Mouse (Mus musculus) MEL (cell line): ENCODE measurements around the gene Tbc1d30. TPM values are rescaled to one million over a fixed set of nuclear protein-coding genes. Genes with fewer than 3 reads are reported as not detected.

Experiments
- DNase-seq: peaks from one replicate; pipeline ENCODE4 v3.0.0; 2011; ENCODE audit warnings: low read depth, low spot score
- H3K27ac ChIP-seq: 2 replicates; pipeline ENCODE4 v1.5.1; 2012; ENCODE audit warnings: low read depth, mild to moderate bottlenecking, control low read depth, low read length, moderate library complexity; ENCODE audit not compliant: control insufficient read depth
- H3K27me3 ChIP-seq, 2 experiments: fragments of 150-350 bp in 1 of 2; sonication (generic) in 1 of 2; 2 replicates each; pipeline ENCODE4 v1.6.1; 2012; ENCODE audit warnings: low read length in 2 of 2, mild to moderate bottlenecking in 2 of 2, improper control_type of control experiment in 1 of 2, moderate library complexity in 1 of 2; ENCODE audit not compliant: insufficient read depth in 2 of 2, control insufficient read depth in 1 of 2
- H3K36me3 ChIP-seq, 2 experiments: 2 replicates each; pipeline ENCODE4 v1.6.1; 2012 to 2014; ENCODE audit warnings: low read length in 2 of 2, improper control_type of control experiment in 1 of 2, inconsistent platforms in 1 of 2, mild to moderate bottlenecking in 1 of 2; ENCODE audit not compliant: insufficient read depth in 2 of 2, control insufficient read depth in 1 of 2
- H3K4me1 ChIP-seq, 2 experiments: fragments of 150-350 bp in 1 of 2; sonication (generic) in 1 of 2; 2 replicates each; pipeline ENCODE4 v1.6.1; 2012; ENCODE audit warnings: low read length in 2 of 2, improper control_type of control experiment in 1 of 2, mild to moderate bottlenecking in 1 of 2; ENCODE audit not compliant: insufficient read depth in 2 of 2, control insufficient read depth in 1 of 2
- H3K4me3 ChIP-seq, 2 experiments: fragments of 150-350 bp in 1 of 2; sonication (generic) in 1 of 2; 2 replicates each; pipeline ENCODE4 v1.5.1; 2012; ENCODE audit warnings: low read depth in 2 of 2, low read length in 2 of 2, mild to moderate bottlenecking in 2 of 2, moderate library complexity in 2 of 2, control low read depth in 1 of 2, improper control_type of control experiment in 1 of 2; ENCODE audit not compliant: control insufficient read depth in 1 of 2, insufficient read depth in 1 of 2
- H3K79me2 ChIP-seq: 2 replicates; pipeline ENCODE4 v1.6.1; 2012; ENCODE audit warnings: mild to moderate bottlenecking, low read length, moderate library complexity; ENCODE audit not compliant: control insufficient read depth, poor library complexity, insufficient read depth
- H3K9ac ChIP-seq: 2 replicates; pipeline ENCODE4 v1.6.1; 2012; ENCODE audit warnings: low read depth, mild to moderate bottlenecking, control low read depth, low read length, moderate library complexity; ENCODE audit not compliant: control insufficient read depth, poor library complexity, severe bottlenecking
- H3K9me3 ChIP-seq: fragments of 150-350 bp; sonication (generic); replicated peaks from 2 replicates; pipeline ENCODE4 v1.6.1; 2012; ENCODE audit warnings: mild to moderate bottlenecking, low read length, improper control_type of control experiment, moderate library complexity; ENCODE audit not compliant: insufficient read depth
- CHD2 ChIP-seq: IDR thresholded peaks from 2 replicates; pipeline ENCODE4 v1.6.1; 2011; ENCODE audit warnings: low read length, improper control_type of control experiment
- CTCF ChIP-seq, 3 experiments: IDR thresholded peaks in 2 of 3; conservative IDR thresholded peaks in 1 of 3; 2 replicates each; pipeline ENCODE4 v1.5.1; 2011 to 2012; ENCODE audit warnings: low read length in 3 of 3, low read depth in 2 of 3, mild to moderate bottlenecking in 2 of 3, improper control_type of control experiment in 1 of 3, inconsistent platforms in 1 of 3, mixed read lengths in 1 of 3, moderate library complexity in 1 of 3; ENCODE audit not compliant: control insufficient read depth in 1 of 3, insufficient read depth in 1 of 3, poor library complexity in 1 of 3, severe bottlenecking in 1 of 3
- ELF1 ChIP-seq: IDR thresholded peaks from 2 replicates; pipeline ENCODE4 v1.6.1; 2014; ENCODE audit warnings: low read depth, mild to moderate bottlenecking, inconsistent platforms, low read length, improper control_type of control experiment, moderate library complexity
- ETS1 ChIP-seq: IDR thresholded peaks from 2 replicates; pipeline ENCODE4 v1.6.1; 2012; ENCODE audit warnings: low read depth, mild to moderate bottlenecking, inconsistent platforms, low read length, improper control_type of control experiment, moderate library complexity
- GABPA ChIP-seq: IDR thresholded peaks from 2 replicates; pipeline ENCODE4 v1.6.1; 2012; ENCODE audit warnings: low read depth, mild to moderate bottlenecking, inconsistent platforms, low read length, improper control_type of control experiment, moderate library complexity
- GATA1 ChIP-seq: IDR thresholded peaks from 2 replicates; pipeline ENCODE4 v1.6.1; 2011; ENCODE audit warnings: low read depth, low read length, improper control_type of control experiment
- HCFC1 ChIP-seq: IDR thresholded peaks from 2 replicates; pipeline ENCODE4 v1.6.1; 2012; ENCODE audit warnings: low read depth, mild to moderate bottlenecking, inconsistent platforms, low read length, improper control_type of control experiment, moderate library complexity
- MAFK ChIP-seq: IDR thresholded peaks from 2 replicates; pipeline ENCODE4 v1.6.1; 2011; ENCODE audit warnings: low read depth, mild to moderate bottlenecking, low read length, improper control_type of control experiment, borderline replicate concordance
- MAX ChIP-seq: IDR thresholded peaks from 2 replicates; pipeline ENCODE4 v1.6.1; 2011; ENCODE audit warnings: low read length, improper control_type of control experiment
- MAZ ChIP-seq: IDR thresholded peaks from 2 replicates; pipeline ENCODE4 v1.6.1; 2012; ENCODE audit warnings: low read depth, mild to moderate bottlenecking, inconsistent platforms, low read length, improper control_type of control experiment
- MEF2A ChIP-seq: IDR thresholded peaks from 2 replicates; pipeline ENCODE4 v1.6.1; 2014; ENCODE audit warnings: low read depth, mild to moderate bottlenecking, inconsistent platforms, low read length, improper control_type of control experiment; ENCODE audit not compliant: poor library complexity, insufficient replicate concordance, severe bottlenecking; ENCODE audit errors: extremely low read depth
- MYC ChIP-seq: IDR thresholded peaks from 2 replicates; pipeline ENCODE4 v1.6.1; 2011; ENCODE audit warnings: low read depth, mild to moderate bottlenecking, low read length, improper control_type of control experiment, moderate library complexity
- NELFE ChIP-seq: IDR thresholded peaks from 2 replicates; pipeline ENCODE4 v1.6.1; 2011; ENCODE audit warnings: low read depth, low read length, improper control_type of control experiment
- POLR2AphosphoS2 ChIP-seq: IDR thresholded peaks from 2 replicates; pipeline ENCODE4 v1.6.1; 2011; ENCODE audit warnings: low read length, improper control_type of control experiment
- POLR2AphosphoS5 ChIP-seq: IDR thresholded peaks from 2 replicates; pipeline ENCODE4 v1.6.1; 2012; ENCODE audit warnings: low read depth, borderline replicate concordance, mild to moderate bottlenecking, inconsistent platforms, low read length, moderate library complexity, mixed read lengths
- RAD21 ChIP-seq: IDR thresholded peaks from 2 replicates; pipeline ENCODE4 v1.6.1; 2011; ENCODE audit warnings: mild to moderate bottlenecking, low read depth, low read length, improper control_type of control experiment
- SIN3A ChIP-seq: IDR thresholded peaks from 2 replicates; pipeline ENCODE4 v1.6.1; 2012; ENCODE audit warnings: low read length, improper control_type of control experiment, inconsistent platforms
- TAL1 ChIP-seq: IDR thresholded peaks from 2 replicates; pipeline ENCODE4 v1.6.1; 2012; ENCODE audit warnings: mild to moderate bottlenecking, inconsistent platforms, low read length, moderate library complexity, mixed read lengths
- TBP ChIP-seq: IDR thresholded peaks from 2 replicates; pipeline ENCODE4 v1.8.0; 2011; ENCODE audit warnings: low read depth, low read length, improper control_type of control experiment
- TCF12 ChIP-seq: IDR thresholded peaks from 2 replicates; pipeline ENCODE4 v1.6.1; 2014; ENCODE audit warnings: low read depth, mild to moderate bottlenecking, inconsistent platforms, low read length, improper control_type of control experiment, moderate library complexity
- UBTF ChIP-seq: IDR thresholded peaks from 2 replicates; pipeline ENCODE4 v1.6.1; 2012; ENCODE audit warnings: low read depth, mild to moderate bottlenecking, inconsistent platforms, low read length, improper control_type of control experiment, moderate library complexity, borderline replicate concordance; ENCODE audit not compliant: insufficient read depth
- USF1 ChIP-seq: IDR thresholded peaks from 2 replicates; pipeline ENCODE4 v1.6.1; 2014; ENCODE audit warnings: low read depth, mild to moderate bottlenecking, inconsistent platforms, low read length, improper control_type of control experiment, moderate library complexity
- USF2 ChIP-seq, 2 experiments: IDR thresholded peaks; 2 replicates each; pipeline ENCODE4 v1.6.1; 2011 to 2012; ENCODE audit warnings: improper control_type of control experiment in 2 of 2, low read length in 2 of 2, borderline replicate concordance in 1 of 2, inconsistent platforms in 1 of 2, low read depth in 1 of 2, mild to moderate bottlenecking in 1 of 2; ENCODE audit not compliant: insufficient read depth in 1 of 2
- ZC3H11A ChIP-seq: IDR thresholded peaks from 2 replicates; pipeline ENCODE4 v1.6.1; 2012; ENCODE audit warnings: low read depth, mild to moderate bottlenecking, inconsistent platforms, low read length, improper control_type of control experiment
- ZKSCAN1 ChIP-seq: IDR thresholded peaks from 2 replicates; pipeline ENCODE4 v1.6.1; 2012; ENCODE audit warnings: low read depth, mild to moderate bottlenecking, inconsistent platforms, low read length, improper control_type of control experiment, moderate library complexity
- ZMIZ1 ChIP-seq: IDR thresholded peaks from 2 replicates; pipeline ENCODE4 v1.6.1; 2012; ENCODE audit warnings: low read depth, mild to moderate bottlenecking, inconsistent platforms, low read length, improper control_type of control experiment, moderate library complexity
- ZNF384 ChIP-seq: IDR thresholded peaks from 2 replicates; pipeline ENCODE4 v1.6.1; 2012; ENCODE audit warnings: low read depth, mild to moderate bottlenecking, inconsistent platforms, low read length, improper control_type of control experiment
- polyA plus RNA-seq, 2 experiments: library from polyadenylated mRNA; stranded (reverse) in 1 of 2; unstranded in 1 of 2; fragments of >175 nt in 1 of 2; fragments of >200 nt in 1 of 2; gene quantifications; 2 replicates each; pipeline versions ENCODE4 v1.2.1 to v1.2.4; 2012; ENCODE audit warnings: low replicate concordance in 2 of 2, low read depth in 1 of 2; ENCODE audit not compliant: insufficient read length in 2 of 2, insufficient read depth in 1 of 2, missing spikeins in 1 of 2
- total RNA-seq: library from RNA; depleted of rRNA; stranded (reverse); fragments of 300-350 nt; gene quantifications from 2 replicates; pipeline ENCODE4 v1.2.3, GENCODE M21; 2012

The Tbc1d30 gene
- total and polyA plus RNA-seq, 3 experiments: 0.35 to 2.1 TPM; not detected in 1

DNA sequence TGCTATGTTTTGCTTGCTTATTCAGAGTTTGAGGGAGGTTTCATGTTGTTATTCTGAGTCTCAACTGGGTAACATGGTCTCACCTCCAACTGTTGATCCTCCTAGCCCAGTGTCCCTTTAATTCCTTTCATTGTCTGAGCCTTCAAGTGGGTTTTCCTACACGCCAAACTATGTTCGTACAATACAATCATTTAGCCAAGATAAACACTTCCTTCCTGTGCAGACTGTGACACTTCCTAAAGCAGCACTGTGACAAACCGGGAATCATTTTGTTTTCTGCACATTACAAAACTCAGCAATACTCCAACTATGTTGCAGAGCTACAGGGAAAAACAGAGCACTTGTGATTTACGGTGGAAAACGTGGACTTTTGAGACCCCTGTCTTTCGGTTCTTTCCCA lies 7.2 kb downstream of the Tbc1d30 start:
- Histone ChIP-seq H3K4me1 (no peaks in the 10 kb centered on the region), H3K9ac (no peak overlapping the region), H3K27ac (no peak overlapping the region), H3K9me3 (no peaks in the 10 kb centered on the region), H3K79me2 (no peaks in the 10 kb centered on the region), H3K36me3 (no peaks in the 10 kb centered on the region), H3K27me3 (no peaks in the 10 kb centered on the region; a peak in 1 of 4 replicates), H3K4me3 (no peak overlapping the region)
- TF ChIP-seq TCF12 (no peak), MAFK (no peak), ZMIZ1 (no peak), CTCF (IDR thresholded peaks at IDR 0.05 in 2 of 3, conservative IDR thresholded peaks at IDR 0.05 in 1 of 3; ENCODE audit: control insufficient read depth in 1 of 3, insufficient read depth in 1 of 3, low read depth in 2 of 3, low read length in 3 of 3, poor library complexity in 1 of 3, severe bottlenecking in 1 of 3) (no peak), RAD21 (no peak), TAL1 (no peak), GATA1 (no peak), NELFE (no peak), SIN3A (no peak), GABPA (no peak), HCFC1 (no peak), USF2 (IDR thresholded peaks at IDR 0.05; ENCODE audit: borderline replicate concordance in 1 of 2, insufficient read depth in 1 of 2, low read depth in 1 of 2, low read length in 2 of 2) (no peak), MAZ (no peak)
- DNase-seq: no peak

DNA sequence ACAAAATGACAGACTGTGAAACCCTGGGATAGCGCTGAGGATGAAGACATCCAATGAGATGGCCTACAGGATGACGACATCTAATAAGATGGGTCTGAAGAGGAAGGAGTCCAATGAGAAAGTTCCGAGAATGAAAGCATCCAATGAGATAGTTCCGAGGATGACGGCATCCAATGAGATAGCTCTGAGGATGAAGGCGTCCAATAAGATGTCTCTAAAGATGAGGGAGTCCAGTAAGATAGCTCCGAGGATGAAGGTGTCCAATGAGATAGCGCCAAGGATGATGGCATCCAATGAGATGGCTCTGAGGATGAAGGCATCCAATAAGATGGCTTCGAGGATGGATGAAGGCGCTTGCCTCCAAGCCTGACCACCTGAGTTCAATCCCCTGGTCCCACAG lies 8.8 kb downstream of the Tbc1d30 start:
- H3K27ac ChIP-seq: no peak overlapping the region
- no peaks in the 10 kb centered on the region; a peak in 1 of 4 replicates for H3K27me3 ChIP-seq

More for the DNA sequence above, 8.8 kb downstream of the Tbc1d30 start:
- no peaks in the 10 kb centered on the region for H3K36me3 ChIP-seq
- no peak overlapping the region for H3K9ac ChIP-seq
- no peaks in the 10 kb centered on the region for H3K4me1 ChIP-seq
- no peaks in the 10 kb centered on the region for H3K79me2 ChIP-seq
- no peaks in the 10 kb centered on the region for H3K9me3 ChIP-seq
- no peak for TF ChIP-seq POLR2AphosphoS2
- TF ChIP-seq ZC3H11A: no peak
- no peak for TF ChIP-seq NELFE
- TF ChIP-seq MYC: no peak
- TF ChIP-seq MAFK: no peak
- no peak for TF ChIP-seq ZMIZ1
- TF ChIP-seq CHD2: no peak
- no peak for TF ChIP-seq TAL1
- TF ChIP-seq ZNF384: no peak
- TF ChIP-seq UBTF: no peak
- TF ChIP-seq MEF2A: no peak
- no peak for TF ChIP-seq POLR2AphosphoS5
- TF ChIP-seq ZKSCAN1: no peak
- no peak for TF ChIP-seq ELF1
- no peak for TF ChIP-seq MAZ
- TF ChIP-seq ETS1: no peak
- no peak for TF ChIP-seq MAX
- TF ChIP-seq USF1: no peak
- no peak for TF ChIP-seq TBP
- no peak for DNase-seq
- no peak overlapping the region for H3K4me3 ChIP-seq
